16 mouse cellular contexts compared by ENCODE assay signal in the genomic region with DNA sequence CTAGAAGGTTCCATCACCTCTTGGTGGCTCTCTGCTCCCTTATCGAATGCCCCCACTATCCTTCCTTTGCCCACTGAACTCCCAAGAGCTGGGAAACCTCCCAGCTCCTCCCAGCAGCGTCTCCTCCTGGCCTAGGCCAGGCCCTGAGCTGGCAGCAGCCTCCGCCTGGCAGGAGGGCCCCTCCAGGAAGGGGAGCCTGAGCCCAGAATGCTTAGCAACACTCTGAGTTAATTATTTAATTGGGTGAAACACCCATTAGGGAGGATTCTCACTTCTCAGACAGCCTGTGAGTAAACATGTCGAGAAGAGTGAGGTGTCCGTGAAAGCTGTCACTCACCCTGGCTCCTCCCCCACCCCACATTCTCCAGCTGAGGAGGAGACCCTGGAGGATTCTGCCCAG. TPM values are rescaled to one million over a fixed set of nuclear protein-coding genes. Genes with fewer than 3 reads are reported as not detected.
DNase-seq lines count a peak whose midpoint lies in the region; ATAC-seq and TF ChIP-seq lines count a peak whose summit lies in the region.
"Had no signal": no experiment of that assay in that cellular context is flagged by ENCODE, and none has a peak within 500 bp of the region (broad histone marks: within the 10 kb centered on the region; RNA-seq: fewer than 3 reads in every experiment).

No protein-coding gene starts in this region.

- H3K27me3 ChIP-seq in forebrain, embryonic 14.5 days (replicated peaks; ENCODE audit: control insufficient read depth, insufficient read depth, low read length) = no peaks in the 10 kb centered on the region
- H3K27me3 ChIP-seq in lung, postnatal 0 days (replicated peaks; ENCODE audit: insufficient read depth, low read length) = no peaks in the 10 kb centered on the region
- H3K27me3 ChIP-seq: neural tube, embryonic 15.5 days had no signal

- no peak for TF ChIP-seq EP300 in lung, postnatal 0 days (IDR thresholded peaks at IDR 0.05)

- H3K9me3 ChIP-seq in forebrain, embryonic 14.5 days (replicated peaks; ENCODE audit: control insufficient read depth, low read length) = no peaks in the 10 kb centered on the region
- H3K9me3 ChIP-seq in lung, postnatal 0 days (ENCODE audit: low read length) = no peaks in the 10 kb centered on the region
- H3K9me3 ChIP-seq: neural tube, embryonic 15.5 days had no signal

- H3K4me1 ChIP-seq in forebrain, embryonic 14.5 days (ENCODE audit: control insufficient read depth, insufficient read depth, low read length) = no peaks in the 10 kb centered on the region; the same call in 1 of the 2 replicates
- no peaks in the 10 kb centered on the region for H3K4me1 ChIP-seq in lung, postnatal 0 days (ENCODE audit: insufficient read depth, low read depth, low read length)

- no peak overlapping the region for H3K27ac ChIP-seq in layer of hippocampus, adult 2 months
- peak overlapping the region; percentile 4; the same call in 1 of the 2 replicates for H3K27ac ChIP-seq in forebrain, embryonic 14.5 days (ENCODE audit: low read depth, low read length)
- H3K27ac ChIP-seq in lung, postnatal 0 days (ENCODE audit: low read length) = no peak overlapping the region
- H3K27ac ChIP-seq: gastrocnemius, adult 2 months; neural tube, embryonic 15.5 days had no signal

- TF ChIP-seq CTCF in layer of hippocampus, adult 2 months (conservative IDR thresholded peaks at IDR 0.05) = 0 out of 2 replicates have a peak, but pooled peaks have one; percentile 5
- TF ChIP-seq CTCF in lung, postnatal 0 days (IDR thresholded peaks at IDR 0.05) = no peak

- peak; percentile 82 for ATAC-seq in forebrain, embryonic 14.5 days
- no peak for ATAC-seq in lung, postnatal 0 days
- ATAC-seq: liver, postnatal 0 days had no signal

- WGBS in forebrain, embryonic 14.5 days = 25% methylated on average over 5 of the region's 5 CpGs
- WGBS in lung, postnatal 0 days = 34% methylated on average over 5 of the region's 5 CpGs

- no peak overlapping the region for H3K9ac ChIP-seq in forebrain, embryonic 14.5 days (ENCODE audit: low read length)
- H3K9ac ChIP-seq in lung, postnatal 0 days (replicated peaks; ENCODE audit: low read depth) = no peak overlapping the region
- H3K9ac ChIP-seq: liver, postnatal 0 days; neural tube, embryonic 15.5 days had no signal

- no peak overlapping the region for H3K4me3 ChIP-seq in layer of hippocampus, adult 2 months
- no peak overlapping the region for H3K4me3 ChIP-seq in forebrain, embryonic 14.5 days (ENCODE audit: low read depth, low read length)
- H3K4me3 ChIP-seq in lung, postnatal 0 days (ENCODE audit: low read depth, low read length) = no peak overlapping the region
- H3K4me3 ChIP-seq: gastrocnemius, adult 2 months; neural tube, embryonic 15.5 days had no signal

- H3K4me2 ChIP-seq in forebrain, embryonic 14.5 days (ENCODE audit: low read length) = no peak overlapping the region
- no peak overlapping the region for H3K4me2 ChIP-seq in lung, postnatal 0 days (replicated peaks; ENCODE audit: low read depth, low read length)
- H3K4me2 ChIP-seq: neural tube, embryonic 15.5 days had no signal

- peak in 1 of 2 experiments; percentile 23 for DNase-seq in layer of hippocampus, adult 2 months (ENCODE audit: low spot score in 2 of 2)
- no peak for DNase-seq in layer of hippocampus, adult 8-10 months (ENCODE audit: low spot score in 2 of 2)
- peak; percentile 78 for DNase-seq in forebrain, embryonic 14.5 days (ENCODE audit: low spot score)
- DNase-seq in kidney, adult 18-20 months = peak; percentile 42
- peak; percentile 34 to 79 for DNase-seq in kidney, postnatal 25 days
- DNase-seq in lung, postnatal 0 days (ENCODE audit: low spot score) = no peak
- DNase-seq in spleen, postnatal 36 days (ENCODE audit: low spot score in 2 of 2) = no peak
- DNase-seq in cerebellum, adult 11-12 months = no peak
- DNase-seq: cerebellum, adult 9-10 months; gastrocnemius, adult 2 months; heart, postnatal 14 days; liver, postnatal 0 days; thymus, postnatal 36 days had no signal

- no peaks in the 10 kb centered on the region for H3K36me3 ChIP-seq in forebrain, embryonic 14.5 days (ENCODE audit: control insufficient read depth, insufficient read depth, low read length)
- no peaks in the 10 kb centered on the region for H3K36me3 ChIP-seq in lung, postnatal 0 days (ENCODE audit: insufficient read depth, low read length)
- H3K36me3 ChIP-seq: neural tube, embryonic 15.5 days had no signal

RNA-seq across cellular contexts. Expression of a gene that starts 24.0 kb away (rescaled TPM):
- total RNA-seq in layer of hippocampus, adult 2 months (2021) = not detected
- not detected for total RNA-seq in layer of hippocampus, adult 8-10 months (2022)
- polyA plus RNA-seq in forebrain, embryonic 14.5 days (2014; fragmentation: Nextera tagmentation; extraction: Ambion mirVana) = not detected in 2 replicates
- 0.24 and 0.27 TPM in 2 replicates for polyA plus RNA-seq in lung, postnatal 0 days (2015; fragmentation: Nextera tagmentation; extraction: Ambion mirVana)
- total RNA-seq: gastrocnemius, adult 2 months; heart, adult 8-10 months; heart, postnatal 14 days had no signal
- polyA plus RNA-seq: limb, embryonic 14.5 days; liver, postnatal 0 days; neural tube, embryonic 15.5 days had no signal

RNA-seq across cellular contexts. Expression of a gene that starts 25.3 kb away (rescaled TPM):
- 10 to 100 TPM; 55.1 to 58.2 TPM for total RNA-seq in layer of hippocampus, adult 2 months (2021)
- total RNA-seq in layer of hippocampus, adult 8-10 months (2022) = 10 to 100 TPM; 62.8 to 68.1 (median 65.7) TPM
- polyA plus RNA-seq in forebrain, embryonic 14.5 days (2014; fragmentation: Nextera tagmentation; extraction: Ambion mirVana) = 9.2 and 12.7 TPM in 2 replicates
- polyA plus RNA-seq in lung, postnatal 0 days (2015; fragmentation: Nextera tagmentation; extraction: Ambion mirVana) = 11.2 and 12.2 TPM in 2 replicates

RNA-seq across cellular contexts. Expression of a gene that starts 32.1 kb away (rescaled TPM):
- 10 to 100 TPM; 45.4 to 46.0 TPM for total RNA-seq in layer of hippocampus, adult 2 months (2021)
- 10 to 100 TPM; 49.4 to 57.5 (median 53.2) TPM for total RNA-seq in layer of hippocampus, adult 8-10 months (2022)
- 37.2 and 41.3 TPM in 2 replicates for polyA plus RNA-seq in forebrain, embryonic 14.5 days (2014; fragmentation: Nextera tagmentation; extraction: Ambion mirVana)
- 13.3 and 14.8 TPM in 2 replicates for polyA plus RNA-seq in lung, postnatal 0 days (2015; fragmentation: Nextera tagmentation; extraction: Ambion mirVana)

RNA-seq across cellular contexts. Expression of a gene that starts 51.6 kb away (rescaled TPM):
- total RNA-seq in layer of hippocampus, adult 2 months (2021) = 100 to 1,000 TPM; 212 to 216 TPM
- total RNA-seq in layer of hippocampus, adult 8-10 months (2022) = 100 to 1,000 TPM; 214 to 247 (median 220) TPM
- polyA plus RNA-seq in forebrain, embryonic 14.5 days (2014; fragmentation: Nextera tagmentation; extraction: Ambion mirVana) = 727 and 759 TPM in 2 replicates
- polyA plus RNA-seq in lung, postnatal 0 days (2015; fragmentation: Nextera tagmentation; extraction: Ambion mirVana) = 200 and 210 TPM in 2 replicates

RNA-seq across cellular contexts. Expression of a gene that starts 52.1 kb away (rescaled TPM):
- 10 to 100 TPM; 13.1 to 18.2 TPM for total RNA-seq in layer of hippocampus, adult 2 months (2021)
- 10 to 100 TPM; 18.0 to 20.9 (median 18.0) TPM for total RNA-seq in layer of hippocampus, adult 8-10 months (2022)
- 22.4 and 25.2 TPM in 2 replicates for polyA plus RNA-seq in forebrain, embryonic 14.5 days (2014; fragmentation: Nextera tagmentation; extraction: Ambion mirVana)
- 47.7 and 54.0 TPM in 2 replicates for polyA plus RNA-seq in lung, postnatal 0 days (2015; fragmentation: Nextera tagmentation; extraction: Ambion mirVana)

Comparison
In these comparisons a context has a peak if more than half of its experiments do, and no peak if none do; other contexts are left out.
1. DNase-seq: peak in forebrain, embryonic 14.5 days (single experiment), kidney, adult 18-20 months (single experiment) and kidney, postnatal 25 days (2 of 2); none in layer of hippocampus, adult 8-10 months (0 of 2), lung, postnatal 0 days (single experiment), spleen, postnatal 36 days (0 of 2) and cerebellum, adult 11-12 months (single experiment).